ENCODE assay signal across 14 mouse cellular contexts in genomic region chr2:148537914-148538510, GRCm38 (mm10).
"Had no signal": no experiment of that assay in that cellular context is flagged by ENCODE, and none has a peak within 500 bp of the region (broad histone marks: within the 10 kb centered on the region; RNA-seq: fewer than 3 reads in every experiment).

No protein-coding gene starts in this region.

- DNase-seq: kidney, adult 9 months; kidney, postnatal 10 days; kidney, postnatal 4 days; liver; liver, embryonic 13.5 days; lung, adult 18-20 months; retina, postnatal 1 day; right cerebral cortex, postnatal 4 days; spleen, adult 18-20 months; thymus, adult 2 months; thymus, postnatal 25 days had no signal

- H3K4me3 ChIP-seq: limb, embryonic 12.5 days; liver, embryonic 13.5 days; midbrain, embryonic 13.5 days; neural tube, embryonic 12.5 days had no signal

- H3K4me1 ChIP-seq: limb, embryonic 12.5 days; liver, embryonic 13.5 days; midbrain, embryonic 13.5 days; neural tube, embryonic 12.5 days had no signal

- H3K9me3 ChIP-seq: limb, embryonic 12.5 days; liver, embryonic 13.5 days; midbrain, embryonic 13.5 days; neural tube, embryonic 12.5 days had no signal

- H3K9ac ChIP-seq: limb, embryonic 12.5 days; liver, embryonic 13.5 days; midbrain, embryonic 13.5 days; neural tube, embryonic 12.5 days had no signal

- H3K36me3 ChIP-seq: limb, embryonic 12.5 days; liver, embryonic 13.5 days; midbrain, embryonic 13.5 days; neural tube, embryonic 12.5 days had no signal

- H3K4me2 ChIP-seq: limb, embryonic 12.5 days; liver, embryonic 13.5 days; midbrain, embryonic 13.5 days; neural tube, embryonic 12.5 days had no signal

- ATAC-seq: midbrain, embryonic 13.5 days had no signal

- H3K27ac ChIP-seq: limb, embryonic 12.5 days; liver, embryonic 13.5 days; midbrain, embryonic 13.5 days; neural tube, embryonic 12.5 days had no signal

- H3K27me3 ChIP-seq: limb, embryonic 12.5 days; liver, embryonic 13.5 days; midbrain, embryonic 13.5 days; neural tube, embryonic 12.5 days had no signal
